In the genomic region with DNA sequence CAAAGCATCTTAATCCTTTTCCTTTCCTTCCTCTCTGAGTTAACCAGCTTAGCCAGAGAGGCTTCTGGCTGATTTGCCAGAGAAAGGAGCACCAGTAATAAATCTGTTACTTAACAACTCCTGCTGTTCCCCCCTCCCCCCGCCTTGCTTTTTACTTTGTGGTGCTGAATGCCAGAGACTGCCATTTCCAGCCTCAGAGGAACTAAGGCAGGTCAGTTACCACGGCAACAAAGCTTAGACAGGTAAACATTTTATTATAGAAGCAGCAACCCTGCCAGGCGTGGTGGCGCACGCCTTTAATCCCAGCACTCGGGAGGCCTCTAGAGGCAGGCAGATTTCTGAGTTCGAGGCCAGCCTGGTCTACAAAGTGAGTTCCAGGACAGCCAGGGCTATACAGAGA, we compare ENCODE assay signal across 23 mouse cellular contexts. TPM values are rescaled to one million over a fixed set of nuclear protein-coding genes. Genes with fewer than 3 reads are reported as not detected.
A peak's percentile ranks its signal among the peaks of the same experiment; 100 is the strongest.
DNase-seq lines count a peak whose midpoint lies in the region; ATAC-seq and TF ChIP-seq lines count a peak whose summit lies in the region.
"Had no signal": no experiment of that assay in that cellular context is flagged by ENCODE, and none has a peak within 500 bp of the region (broad histone marks: within the 10 kb centered on the region; RNA-seq: fewer than 3 reads in every experiment).

No protein-coding gene starts in this region.

- H3K9ac ChIP-seq in forebrain, embryonic 11.5 days (ENCODE audit: low read length), result no peak overlapping the region
- no peak overlapping the region for H3K9ac ChIP-seq in forebrain, embryonic 13.5 days
- H3K9ac ChIP-seq in midbrain, embryonic 16.5 days (ENCODE audit: low read depth, low read length), result no peak overlapping the region
- H3K9ac ChIP-seq in MEL (ENCODE audit: control insufficient read depth, low read depth, low read length, poor library complexity, severe bottlenecking), result no peak overlapping the region
- no peak overlapping the region for H3K9ac ChIP-seq in limb, embryonic 14.5 days (ENCODE audit: low read depth, low read length, severe bottlenecking)
- H3K9ac ChIP-seq: liver, embryonic 14.5 days had no signal

- no peak overlapping the region for H3K27ac ChIP-seq in forebrain, embryonic 11.5 days (ENCODE audit: low read depth, low read length)
- H3K27ac ChIP-seq in forebrain, embryonic 13.5 days, result no peak overlapping the region
- no peak overlapping the region for H3K27ac ChIP-seq in midbrain, embryonic 10.5 days (replicated peaks)
- no peak overlapping the region for H3K27ac ChIP-seq in midbrain, embryonic 16.5 days (ENCODE audit: low read length)
- no peak overlapping the region for H3K27ac ChIP-seq in MEL (ENCODE audit: control insufficient read depth, low read depth, low read length)
- H3K27ac ChIP-seq in limb, embryonic 14.5 days (replicated peaks; ENCODE audit: low read depth, low read length), result no peak overlapping the region
- H3K27ac ChIP-seq: gastrocnemius, adult 2 months; liver, embryonic 14.5 days had no signal

- H3K4me1 ChIP-seq in forebrain, embryonic 11.5 days (replicated peaks; ENCODE audit: control insufficient read depth, insufficient read depth, low read length), result no peaks in the 10 kb centered on the region
- no peaks in the 10 kb centered on the region for H3K4me1 ChIP-seq in forebrain, embryonic 13.5 days
- H3K4me1 ChIP-seq in midbrain, embryonic 10.5 days, result 0 out of 2 replicates have a peak, but pooled peaks cover 7% of the 10 kb centered on the region
- H3K4me1 ChIP-seq in midbrain, embryonic 16.5 days (ENCODE audit: control insufficient read depth, insufficient read depth, low read length), result no peaks in the 10 kb centered on the region
- peaks cover 0 to 2% of the 10 kb centered on the region in 2 experiments; a peak in 2 of 4 replicates for H3K4me1 ChIP-seq in MEL (ENCODE audit: control insufficient read depth in 1 of 2, insufficient read depth in 2 of 2, low read length in 2 of 2)
- no peaks in the 10 kb centered on the region for H3K4me1 ChIP-seq in limb, embryonic 14.5 days (ENCODE audit: control insufficient read depth, insufficient read depth, low read length)

- no peak overlapping the region for H3K4me2 ChIP-seq in forebrain, embryonic 11.5 days (ENCODE audit: low read depth, low read length, severe bottlenecking)
- no peak overlapping the region for H3K4me2 ChIP-seq in forebrain, embryonic 13.5 days
- no peak overlapping the region for H3K4me2 ChIP-seq in midbrain, embryonic 16.5 days (ENCODE audit: low read length)
- no peak overlapping the region for H3K4me2 ChIP-seq in limb, embryonic 14.5 days (replicated peaks; ENCODE audit: low read depth, low read length, severe bottlenecking)

- no peak for ATAC-seq in forebrain, embryonic 11.5 days (replicated peaks; ENCODE audit: low FRiP score)
- ATAC-seq in forebrain, embryonic 13.5 days, result no peak
- no peak for ATAC-seq in midbrain, embryonic 16.5 days
- no peak for ATAC-seq in limb, embryonic 14.5 days (ENCODE audit: low FRiP score, low read depth)
- ATAC-seq in erythroblast, adult 5-6 weeks (replicated peaks; ENCODE audit: low FRiP score, poor library complexity, severe bottlenecking), result no peak
- ATAC-seq: hindbrain, embryonic 16.5 days; lung, postnatal 0 days had no signal

- TF ChIP-seq CTCF in MEL (IDR thresholded peaks at IDR 0.05 in 2 of 3, conservative IDR thresholded peaks at IDR 0.05 in 1 of 3; ENCODE audit: control insufficient read depth in 1 of 3, insufficient read depth in 1 of 3, low read depth in 2 of 3, low read length in 3 of 3, poor library complexity in 1 of 3, severe bottlenecking in 1 of 3), result no peak

- H3K36me3 ChIP-seq in forebrain, embryonic 11.5 days (ENCODE audit: control insufficient read depth, insufficient read depth, low read length), result no peaks in the 10 kb centered on the region
- H3K36me3 ChIP-seq in forebrain, embryonic 13.5 days (ENCODE audit: poor library complexity, severe bottlenecking), result no peaks in the 10 kb centered on the region
- no peaks in the 10 kb centered on the region for H3K36me3 ChIP-seq in midbrain, embryonic 10.5 days
- H3K36me3 ChIP-seq in midbrain, embryonic 16.5 days (ENCODE audit: control insufficient read depth, insufficient read depth, low read length), result no peaks in the 10 kb centered on the region
- H3K36me3 ChIP-seq in MEL (ENCODE audit: control insufficient read depth in 1 of 2, insufficient read depth in 2 of 2, low read length in 2 of 2), result no peaks in the 10 kb centered on the region; a peak in 1 of 4 replicates
- H3K36me3 ChIP-seq in limb, embryonic 14.5 days (ENCODE audit: control insufficient read depth, insufficient read depth, low read length), result no peaks in the 10 kb centered on the region

- no peak for TF ChIP-seq EP300 in MEL (IDR thresholded peaks at IDR 0.05; ENCODE audit: low read depth in 1 of 2, low read length in 2 of 2)

- no peaks in the 10 kb centered on the region for H3K79me2 ChIP-seq in MEL (ENCODE audit: control insufficient read depth, insufficient read depth, low read length, poor library complexity)

- peak; percentile 62 for DNase-seq in forebrain, embryonic 11.5 days (ENCODE audit: low spot score)
- peak; percentile 24 for DNase-seq in midbrain, embryonic 10.5 days (ENCODE audit: low spot score)
- peak; percentile 1 for DNase-seq in MEL (ENCODE audit: low read depth, low spot score)
- DNase-seq in limb, embryonic 14.5 days (ENCODE audit: low spot score), result peak; percentile 4
- DNase-seq: adrenal gland, adult 2 months; B cell, adult 2 months; cerebellum, adult 2 months; gastrocnemius, adult 2 months; kidney, adult 2 months; left cerebral cortex, postnatal 4 days; thymus, postnatal 25 days had no signal

- no peak for TF ChIP-seq RAD21 in MEL (IDR thresholded peaks at IDR 0.05; ENCODE audit: low read depth, low read length)

- H3K9me3 ChIP-seq in forebrain, embryonic 11.5 days (ENCODE audit: control insufficient read depth, low read length), result no peaks in the 10 kb centered on the region
- no peaks in the 10 kb centered on the region for H3K9me3 ChIP-seq in forebrain, embryonic 13.5 days (replicated peaks)
- peaks cover 3% of the 10 kb centered on the region; the same call in 1 of the 2 replicates for H3K9me3 ChIP-seq in midbrain, embryonic 10.5 days (replicated peaks)
- no peaks in the 10 kb centered on the region for H3K9me3 ChIP-seq in midbrain, embryonic 16.5 days (replicated peaks; ENCODE audit: control insufficient read depth, low read length, poor library complexity, severe bottlenecking)
- H3K9me3 ChIP-seq in MEL (replicated peaks; ENCODE audit: insufficient read depth, low read length), result no peaks in the 10 kb centered on the region
- H3K9me3 ChIP-seq in limb, embryonic 14.5 days (ENCODE audit: control insufficient read depth, low read length), result no peaks in the 10 kb centered on the region
- H3K9me3 ChIP-seq: megakaryocyte, embryonic 14.5 days had no signal

- TF ChIP-seq POLR2A in MEL (IDR thresholded peaks at IDR 0.05; ENCODE audit: control insufficient read depth in 1 of 2, insufficient read depth in 1 of 2, low read depth in 1 of 2, low read length in 2 of 2, poor library complexity in 1 of 2), result no peak
- TF ChIP-seq POLR2A in limb, embryonic 14.5 days (IDR thresholded peaks at IDR 0.05; ENCODE audit: borderline replicate concordance, extremely low read depth, insufficient read depth, insufficient read length), result no peak

- WGBS in forebrain, embryonic 11.5 days, result 53% methylated on average over 7 of the region's 7 CpGs
- WGBS in forebrain, embryonic 13.5 days, result 39% methylated on average over 7 of the region's 7 CpGs
- 70% methylated on average over 7 of the region's 7 CpGs for WGBS in midbrain, embryonic 10.5 days
- WGBS in midbrain, embryonic 16.5 days, result 30% methylated on average over 7 of the region's 7 CpGs
- WGBS in limb, embryonic 14.5 days, result 46% methylated on average over 7 of the region's 7 CpGs

- H3K4me3 ChIP-seq in forebrain, embryonic 11.5 days (ENCODE audit: low read depth, low read length), result no peak overlapping the region
- H3K4me3 ChIP-seq in forebrain, embryonic 13.5 days, result no peak overlapping the region
- no peak overlapping the region for H3K4me3 ChIP-seq in midbrain, embryonic 10.5 days
- H3K4me3 ChIP-seq in midbrain, embryonic 16.5 days (ENCODE audit: low read depth, low read length), result no peak overlapping the region
- H3K4me3 ChIP-seq in MEL (ENCODE audit: control insufficient read depth in 1 of 2, insufficient read depth in 1 of 2, low read depth in 2 of 2, low read length in 2 of 2), result no peak overlapping the region
- H3K4me3 ChIP-seq in limb, embryonic 14.5 days (replicated peaks; ENCODE audit: low read length), result no peak overlapping the region
- H3K4me3 ChIP-seq: gastrocnemius, adult 2 months; megakaryocyte, embryonic 14.5 days had no signal

- H3K27me3 ChIP-seq in forebrain, embryonic 11.5 days (ENCODE audit: control insufficient read depth, insufficient read depth, low read length), result 0 out of 2 replicates have a peak, but pooled peaks cover 3% of the 10 kb centered on the region
- H3K27me3 ChIP-seq in forebrain, embryonic 13.5 days, result 0 out of 2 replicates have a peak, but pooled peaks cover 4% of the 10 kb centered on the region
- H3K27me3 ChIP-seq in midbrain, embryonic 10.5 days (ENCODE audit: low read depth, poor library complexity, severe bottlenecking), result no peaks in the 10 kb centered on the region
- H3K27me3 ChIP-seq in midbrain, embryonic 16.5 days (ENCODE audit: control insufficient read depth, insufficient read depth, low read depth, low read length), result no peaks in the 10 kb centered on the region
- H3K27me3 ChIP-seq in MEL (ENCODE audit: control insufficient read depth in 1 of 2, insufficient read depth in 2 of 2, low read length in 2 of 2), result no peaks in the 10 kb centered on the region
- no peaks in the 10 kb centered on the region for H3K27me3 ChIP-seq in limb, embryonic 14.5 days (ENCODE audit: control insufficient read depth, insufficient read depth, low read length)

RNA-seq across cellular contexts. Expression of gene Cks1brt, which starts 24.2 kb away (rescaled TPM):
- not detected in 2 replicates for polyA plus RNA-seq in forebrain, embryonic 11.5 days (2014; fragmentation: Nextera tagmentation; extraction: Ambion mirVana)
- not detected in 2 replicates for polyA plus RNA-seq in forebrain, embryonic 13.5 days (2015; fragmentation: Nextera tagmentation; extraction: Ambion mirVana)
- polyA plus RNA-seq in midbrain, embryonic 10.5 days (2016; fragmentation: Nextera tagmentation; extraction: Ambion mirVana), result not detected in 2 replicates
- not detected in 2 replicates for polyA plus RNA-seq in midbrain, embryonic 16.5 days (2015; fragmentation: Nextera tagmentation; extraction: Ambion mirVana)
- not detected in 2 replicates for total RNA-seq in MEL (2012; rRNA removed)
- polyA plus RNA-seq in MEL (2012; ENCODE audit: insufficient read depth in 1 of 2, insufficient read length in 2 of 2, low read depth in 1 of 2, low replicate concordance in 2 of 2, missing spikeins in 1 of 2), result not detected
- polyA plus RNA-seq in limb, embryonic 14.5 days (2012; rRNA removed), result not detected in 2 replicates
- not detected in 2 replicates for polyA plus RNA-seq in limb, embryonic 14.5 days (2014; fragmentation: Nextera tagmentation; extraction: Ambion mirVana)
- not detected in 2 replicates for total RNA-seq in erythroblast, adult 5-6 weeks (2015; ENCODE audit: low replicate concordance)
- not detected in 2 replicates for total RNA-seq in erythroblast, adult 5-6 weeks (2017; ENCODE audit: low replicate concordance)
- total RNA-seq: adrenal gland, adult 2 months; gastrocnemius, adult 2 months; heart, adult 8-10 months; layer of hippocampus, postnatal 14 days; left cerebral cortex, postnatal 4 days had no signal
- polyA plus RNA-seq: adrenal gland, adult 2 months; cerebellum, adult 2 months; heart, postnatal 0 days; hindbrain, embryonic 16.5 days; kidney, adult 2 months; liver, embryonic 14.5 days; lung, postnatal 0 days; small intestine, adult 2 months; stomach, embryonic 16.5 days had no signal

RNA-seq across cellular contexts. Expression of gene Olfr371, which starts 49.9 kb away (rescaled TPM):
- polyA plus RNA-seq in forebrain, embryonic 11.5 days (2014; fragmentation: Nextera tagmentation; extraction: Ambion mirVana), result not detected in 2 replicates
- polyA plus RNA-seq in forebrain, embryonic 13.5 days (2015; fragmentation: Nextera tagmentation; extraction: Ambion mirVana), result not detected in 2 replicates
- polyA plus RNA-seq in midbrain, embryonic 10.5 days (2016; fragmentation: Nextera tagmentation; extraction: Ambion mirVana), result not detected in 2 replicates
- polyA plus RNA-seq in midbrain, embryonic 16.5 days (2015; fragmentation: Nextera tagmentation; extraction: Ambion mirVana), result not detected in 2 replicates
- not detected in 2 replicates for total RNA-seq in MEL (2012; rRNA removed)
- polyA plus RNA-seq in MEL (2012; ENCODE audit: insufficient read depth in 1 of 2, insufficient read length in 2 of 2, low read depth in 1 of 2, low replicate concordance in 2 of 2, missing spikeins in 1 of 2), result not detected
- polyA plus RNA-seq in limb, embryonic 14.5 days (2012; rRNA removed), result not detected in 2 replicates
- not detected in 2 replicates for polyA plus RNA-seq in limb, embryonic 14.5 days (2014; fragmentation: Nextera tagmentation; extraction: Ambion mirVana)
- total RNA-seq in erythroblast, adult 5-6 weeks (2015; ENCODE audit: low replicate concordance), result not detected in 2 replicates
- total RNA-seq in erythroblast, adult 5-6 weeks (2017; ENCODE audit: low replicate concordance), result not detected in 2 replicates
- total RNA-seq: adrenal gland, adult 2 months; gastrocnemius, adult 2 months; heart, adult 8-10 months; layer of hippocampus, postnatal 14 days; left cerebral cortex, postnatal 4 days had no signal
- polyA plus RNA-seq: adrenal gland, adult 2 months; cerebellum, adult 2 months; heart, postnatal 0 days; hindbrain, embryonic 16.5 days; kidney, adult 2 months; liver, embryonic 14.5 days; lung, postnatal 0 days; small intestine, adult 2 months; stomach, embryonic 16.5 days had no signal

RNA-seq across cellular contexts. Expression of gene Zfp791, which starts 53.0 kb away (rescaled TPM):
- polyA plus RNA-seq in forebrain, embryonic 11.5 days (2014; fragmentation: Nextera tagmentation; extraction: Ambion mirVana), result 1.1 and 1.3 TPM in 2 replicates
- 2.1 and 2.3 TPM in 2 replicates for polyA plus RNA-seq in forebrain, embryonic 13.5 days (2015; fragmentation: Nextera tagmentation; extraction: Ambion mirVana)
- 0.81 and 1.5 TPM in 2 replicates for polyA plus RNA-seq in midbrain, embryonic 10.5 days (2016; fragmentation: Nextera tagmentation; extraction: Ambion mirVana)
- polyA plus RNA-seq in midbrain, embryonic 16.5 days (2015; fragmentation: Nextera tagmentation; extraction: Ambion mirVana), result 4.6 and 5.3 TPM in 2 replicates
- not detected in 2 replicates for total RNA-seq in MEL (2012; rRNA removed)
- under 1 TPM in 1 of 2 experiments, not detected in 1; 0.03 TPM for polyA plus RNA-seq in MEL (2012; ENCODE audit: insufficient read depth in 1 of 2, insufficient read length in 2 of 2, low read depth in 1 of 2, low replicate concordance in 2 of 2, missing spikeins in 1 of 2)
- polyA plus RNA-seq in limb, embryonic 14.5 days (2012; rRNA removed), result 1.8 and 2.4 TPM in 2 replicates
- polyA plus RNA-seq in limb, embryonic 14.5 days (2014; fragmentation: Nextera tagmentation; extraction: Ambion mirVana), result 0.77 and 1.8 TPM in 2 replicates
- total RNA-seq in erythroblast, adult 5-6 weeks (2015; ENCODE audit: low replicate concordance), result not detected in 2 replicates
- not detected in 2 replicates for total RNA-seq in erythroblast, adult 5-6 weeks (2017; ENCODE audit: low replicate concordance)

Comparison
In these comparisons a context has a peak if more than half of its experiments do, and no peak if none do; other contexts are left out.
1. DNase-seq: peak in every context shown above with its lines; median percentile 62 in forebrain, embryonic 11.5 days; 24 in midbrain, embryonic 10.5 days; 4 in limb, embryonic 14.5 days; 1 in MEL.